Comparison of ENCODE assay signal across 25 mouse cellular contexts in genomic region chr6:91109489-91109888, GRCm38 (mm10). TPM values are rescaled to one million over a fixed set of nuclear protein-coding genes. Genes with fewer than 3 reads are reported as not detected.
DNase-seq lines count a peak whose midpoint lies in the region; ATAC-seq and TF ChIP-seq lines count a peak whose summit lies in the region.
"Had no signal": no experiment of that assay in that cellular context is flagged by ENCODE, and none has a peak within 500 bp of the region (broad histone marks: within the 10 kb centered on the region; RNA-seq: fewer than 3 reads in every experiment).

No protein-coding gene starts in this region.

- no peak for TF ChIP-seq EP300 in heart, postnatal 0 days (IDR thresholded peaks at IDR 0.05; ENCODE audit: low read depth)
- TF ChIP-seq EP300 in heart, adult 2 months (IDR thresholded peaks at IDR 0.05; ENCODE audit: insufficient read depth, low read depth, low read length): no peak

- DNase-seq in heart, postnatal 0 days (ENCODE audit: low spot score): no peak
- DNase-seq in heart, adult 2 months: no peak
- DNase-seq in 3T3-L1 (ENCODE audit: low read depth, low spot score): peak; percentile 39
- DNase-seq in CD4-positive helper T cell, adult 2 months (ENCODE audit: low read depth, low spot score): peak; percentile 14
- DNase-seq in induced T-regulatory cell, adult 2 months (ENCODE audit: low read depth): peak; percentile 49
- no peak for DNase-seq in adrenal gland, adult 2 months
- DNase-seq: adrenal gland, adult 8-10 months; cerebellum, adult 2 months; cerebellum, postnatal 25 days; heart, postnatal 4 days; kidney, adult 2 months; kidney, postnatal 10 days; retina, postnatal 1 day; right cerebral cortex, postnatal 25 days had no signal

- no peaks in the 10 kb centered on the region for H3K79me2 ChIP-seq in heart, adult 2 months (replicated peaks; ENCODE audit: control insufficient read depth, insufficient read depth, low read length)

- no peaks in the 10 kb centered on the region for H3K27me3 ChIP-seq in heart, postnatal 0 days (ENCODE audit: control insufficient read depth, insufficient read depth, low read length)
- H3K27me3 ChIP-seq in heart, adult 2 months (ENCODE audit: control insufficient read depth, insufficient read depth, low read length): no peaks in the 10 kb centered on the region
- H3K27me3 ChIP-seq in kidney, embryonic 16.5 days (ENCODE audit: insufficient read depth, low read length): no peaks in the 10 kb centered on the region
- H3K27me3 ChIP-seq: forebrain, embryonic 12.5 days; heart, embryonic 12.5 days; neural tube, embryonic 12.5 days; Patski; stomach, embryonic 15.5 days had no signal

- no peak overlapping the region for H3K4me2 ChIP-seq in heart, postnatal 0 days (ENCODE audit: low read depth, low read length)
- no peak overlapping the region for H3K4me2 ChIP-seq in kidney, embryonic 16.5 days (replicated peaks; ENCODE audit: low read depth, low read length)
- H3K4me2 ChIP-seq: embryonic facial prominence, embryonic 13.5 days; forebrain, embryonic 12.5 days; heart, embryonic 12.5 days; hindbrain, embryonic 14.5 days; midbrain, embryonic 11.5 days; neural tube, embryonic 12.5 days; stomach, embryonic 15.5 days had no signal

- no peaks in the 10 kb centered on the region for H3K36me3 ChIP-seq in heart, postnatal 0 days (replicated peaks; ENCODE audit: control insufficient read depth, insufficient read depth, low read length)
- H3K36me3 ChIP-seq in heart, adult 2 months (ENCODE audit: control insufficient read depth, insufficient read depth, low read length): no peaks in the 10 kb centered on the region
- H3K36me3 ChIP-seq in kidney, embryonic 16.5 days (ENCODE audit: insufficient read depth, low read length): no peaks in the 10 kb centered on the region
- H3K36me3 ChIP-seq: embryonic facial prominence, embryonic 13.5 days; forebrain, embryonic 12.5 days; heart, embryonic 12.5 days; neural tube, embryonic 12.5 days; stomach, embryonic 15.5 days had no signal

- no peaks in the 10 kb centered on the region for H3K9me3 ChIP-seq in heart, postnatal 0 days (replicated peaks; ENCODE audit: control insufficient read depth, low read length)
- no peaks in the 10 kb centered on the region for H3K9me3 ChIP-seq in kidney, embryonic 16.5 days (ENCODE audit: low read length)
- H3K9me3 ChIP-seq: embryonic facial prominence, embryonic 13.5 days; forebrain, embryonic 12.5 days; neural tube, embryonic 12.5 days; stomach, embryonic 15.5 days had no signal

- H3K4me3 ChIP-seq in heart, postnatal 0 days (ENCODE audit: low read depth, low read length): no peak overlapping the region
- H3K4me3 ChIP-seq in heart, adult 2 months: no peak overlapping the region
- H3K4me3 ChIP-seq in kidney, embryonic 16.5 days (ENCODE audit: low read length): no peak overlapping the region
- H3K4me3 ChIP-seq: embryonic facial prominence, embryonic 13.5 days; erythroblast, embryonic 14.5 days; forebrain, embryonic 12.5 days; heart, embryonic 12.5 days; neural tube, embryonic 12.5 days; stomach, embryonic 15.5 days had no signal

- no peak overlapping the region for H3K9ac ChIP-seq in heart, postnatal 0 days (replicated peaks; ENCODE audit: low read depth, low read length)
- H3K9ac ChIP-seq in heart, adult 2 months (ENCODE audit: low read depth, low read length): no peak overlapping the region
- H3K9ac ChIP-seq in kidney, embryonic 16.5 days (replicated peaks; ENCODE audit: low read length): no peak overlapping the region
- H3K9ac ChIP-seq: embryonic facial prominence, embryonic 13.5 days; forebrain, embryonic 12.5 days; heart, embryonic 12.5 days; hindbrain, embryonic 14.5 days; liver, embryonic 14.5 days; neural tube, embryonic 12.5 days; stomach, embryonic 15.5 days had no signal

- H3K27ac ChIP-seq in heart, postnatal 0 days (ENCODE audit: low read depth): peak overlapping the region; percentile 30; the same call in 1 of the 2 replicates
- no peak overlapping the region for H3K27ac ChIP-seq in heart, adult 2 months
- no peak overlapping the region for H3K27ac ChIP-seq in kidney, embryonic 16.5 days (ENCODE audit: low read length)
- H3K27ac ChIP-seq: embryonic facial prominence, embryonic 13.5 days; forebrain, embryonic 12.5 days; hindbrain, embryonic 14.5 days; liver, embryonic 14.5 days; neural tube, embryonic 12.5 days; stomach, embryonic 15.5 days had no signal

- intact Hi-C loops in heart, adult 2 months (cut with DNase I): no loop called here

- no peak for TF ChIP-seq CTCF in heart, postnatal 0 days (IDR thresholded peaks at IDR 0.05; ENCODE audit: low read depth)
- TF ChIP-seq CTCF in heart, adult 2 months (IDR thresholded peaks at IDR 0.05): no peak

- no peak for ATAC-seq in heart, postnatal 0 days (ENCODE audit: insufficient read depth, low read depth)
- no peak for ATAC-seq in kidney, embryonic 16.5 days (ENCODE audit: low FRiP score, low TSS enrichment)
- ATAC-seq: Patski had no signal

- no peak for TF ChIP-seq POLR2A in heart, adult 2 months (IDR thresholded peaks at IDR 0.05; ENCODE audit: insufficient read depth, low read depth, low read length)

- peaks cover 8% of the 10 kb centered on the region; the same call in 1 of the 2 replicates for H3K4me1 ChIP-seq in heart, postnatal 0 days (ENCODE audit: control insufficient read depth, insufficient read depth)
- peaks cover 2% of the 10 kb centered on the region for H3K4me1 ChIP-seq in heart, adult 2 months (ENCODE audit: control insufficient read depth, insufficient read depth, low read length)
- H3K4me1 ChIP-seq in kidney, embryonic 16.5 days (ENCODE audit: insufficient read depth, low read length): peaks cover 19% of the 10 kb centered on the region
- H3K4me1 ChIP-seq: neural tube, embryonic 12.5 days had no signal

RNA-seq across cellular contexts. Expression of gene Nup210, which starts 7.1 kb away (rescaled TPM):
- total RNA-seq in heart, postnatal 0 days (2014; rRNA removed; ENCODE audit: low replicate concordance): 9.7 and 13.4 TPM in 2 replicates
- polyA plus RNA-seq in heart, postnatal 0 days (2015; fragmentation: Nextera tagmentation; extraction: Ambion mirVana): 1.6 TPM in 2 replicates
- 1 to 10 TPM; 2.5 to 3.4 TPM for total RNA-seq in heart, adult 2 months (2021)
- polyA plus RNA-seq in heart, adult 2 months (2012; rRNA removed): 2.4 and 6.4 TPM in 2 replicates
- polyA plus RNA-seq in kidney, embryonic 16.5 days (2015; fragmentation: Nextera tagmentation; extraction: Ambion mirVana): 26.4 and 29.4 TPM in 2 replicates
- total RNA-seq in adrenal gland, adult 2 months (2021): 1 to 10 TPM; 4.1 to 4.5 TPM
- polyA plus RNA-seq in adrenal gland, adult 2 months (2012; rRNA removed): 6.3 and 6.7 TPM in 2 replicates

RNA-seq across cellular contexts. Expression of gene Hdac11, which starts 47.0 kb away (rescaled TPM):
- 17.9 and 19.6 TPM in 2 replicates for total RNA-seq in heart, postnatal 0 days (2014; rRNA removed; ENCODE audit: low replicate concordance)
- 9.2 and 9.5 TPM in 2 replicates for polyA plus RNA-seq in heart, postnatal 0 days (2015; fragmentation: Nextera tagmentation; extraction: Ambion mirVana)
- 10 to 100 TPM; 17.4 to 18.4 TPM for total RNA-seq in heart, adult 2 months (2021)
- 22.7 and 28.4 TPM in 2 replicates for polyA plus RNA-seq in heart, adult 2 months (2012; rRNA removed)
- polyA plus RNA-seq in kidney, embryonic 16.5 days (2015; fragmentation: Nextera tagmentation; extraction: Ambion mirVana): 15.5 and 15.7 TPM in 2 replicates
- 10 to 100 TPM in 1 of 2 experiments, 1 to 10 TPM in 1; 6.9 to 14.6 TPM for total RNA-seq in adrenal gland, adult 2 months (2021)
- polyA plus RNA-seq in adrenal gland, adult 2 months (2012; rRNA removed): 8.1 and 11.8 TPM in 2 replicates

Comparison
In these comparisons a context has a peak if more than half of its experiments do, and no peak if none do; other contexts are left out.
1. DNase-seq: peak in 3T3-L1 (single experiment), CD4-positive helper T cell, adult 2 months (single experiment) and induced T-regulatory cell, adult 2 months (single experiment); none in heart, postnatal 0 days (single experiment), heart, adult 2 months (0 of 2) and adrenal gland, adult 2 months (single experiment).